Mouse (Mus musculus) CH12.LX (cell line): Measurements from ENCODE around the gene Hspa1l.

Experiments used
- RCOR1 ChIP-seq: conservative IDR thresholded peaks from 2 replicates; pipeline ENCODE4 v1.6.1; 2012; ENCODE audit warnings: low read depth, mild to moderate bottlenecking, inconsistent platforms, low read length, improper control_type of control experiment
- USF1 ChIP-seq: IDR thresholded peaks from 2 replicates; pipeline ENCODE4 v1.6.1; 2014; ENCODE audit warnings: low read depth, mild to moderate bottlenecking, inconsistent platforms, low read length, improper control_type of control experiment

GRCm38 (mm10) chr17:34979631-34980030, 7.1 kb downstream of the Hspa1l start:
- no peak for TF ChIP-seq USF1
- no peak for TF ChIP-seq RCOR1
